Mouse (Mus musculus) ES-Bruce4 (cell line): Measurements from ENCODE around the gene Mreg. TPM values are rescaled to one million over a fixed set of nuclear protein-coding genes. Genes with fewer than 3 reads are reported as not detected.

ENCODE experiments used
- H3K27ac ChIP-seq: 2 replicates; pipeline ENCODE4 v1.5.1; 2012; ENCODE audit warnings: low read length, inconsistent platforms; ENCODE audit not compliant: insufficient read depth
- H3K27me3 ChIP-seq: 2 replicates; pipeline ENCODE4 v1.6.1; 2012; ENCODE audit warnings: mild to moderate bottlenecking, low read length, inconsistent platforms; ENCODE audit not compliant: control insufficient read depth, poor library complexity, insufficient read depth, severe bottlenecking
- H3K36me3 ChIP-seq: 2 replicates; pipeline ENCODE4 v1.6.1; 2012; ENCODE audit warnings: inconsistent platforms, mild to moderate bottlenecking, low read length, moderate library complexity; ENCODE audit not compliant: control insufficient read depth, poor library complexity, insufficient read depth, severe bottlenecking
- H3K4me1 ChIP-seq: one replicate; pipeline ENCODE4 v1.8.1; 2011; ENCODE audit warnings: low read length; ENCODE audit not compliant: control insufficient read depth, insufficient read depth
- H3K4me3 ChIP-seq: 2 replicates; pipeline ENCODE4 v1.5.1; 2011; ENCODE audit warnings: low read depth, mild to moderate bottlenecking, low read length
- H3K9ac ChIP-seq: 2 replicates; pipeline ENCODE4 v1.6.1; 2012; ENCODE audit warnings: low read depth, mild to moderate bottlenecking, inconsistent platforms; ENCODE audit not compliant: poor library complexity, severe bottlenecking
- H3K9me3 ChIP-seq: replicated peaks from 2 replicates; pipeline ENCODE4 v1.6.1; 2012; ENCODE audit warnings: mild to moderate bottlenecking, low read length, inconsistent platforms; ENCODE audit not compliant: control insufficient read depth, poor library complexity, insufficient read depth, severe bottlenecking
- CTCF ChIP-seq: IDR thresholded peaks from one replicate; pipeline ENCODE4 v1.8.1; 2011; ENCODE audit warnings: low read depth, low read length
- EP300 ChIP-seq: IDR thresholded peaks from 2 replicates; pipeline ENCODE4 v1.6.1; 2011; ENCODE audit warnings: low read depth, low read length; ENCODE audit not compliant: insufficient read depth
- POLR2A ChIP-seq: IDR thresholded peaks from one replicate; pipeline ENCODE4 v1.8.1; 2011; ENCODE audit warnings: low read length; ENCODE audit not compliant: insufficient read depth
- polyA plus RNA-seq: library from polyadenylated mRNA; stranded (reverse); fragments of >200 nt; gene quantifications from 2 replicates; pipeline ENCODE4 v1.2.4, GENCODE M21; 2011; ENCODE audit warnings: low read depth; ENCODE audit not compliant: missing spikeins, insufficient read depth, insufficient read length

Gene Mreg
- polyA plus RNA-seq, 1 experiment: 95.8 TPM

- peaks cover 14% of the 10 kb centered on the region for H3K4me1 ChIP-seq
- TF ChIP-seq EP300 (no peak), POLR2A (no peak)
- H3K9ac ChIP-seq: no peak overlapping the region; the same call in 1 of the 2 replicates
- peaks cover 10% of the 10 kb centered on the region; the same call in 1 of the 2 replicates for H3K36me3 ChIP-seq
- H3K27me3 ChIP-seq: no peaks in the 10 kb centered on the region
- H3K4me3 ChIP-seq: no peak overlapping the region
- no peak overlapping the region for H3K27ac ChIP-seq
- H3K9me3 ChIP-seq: no peaks in the 10 kb centered on the region
Measured at GRCm38 (mm10) chr1:72208095-72208494, 4.0 kb downstream of the Mreg start.

- H3K27ac ChIP-seq: peak overlapping the region; percentile 50
- H3K9me3 ChIP-seq: no peaks in the 10 kb centered on the region
- TF ChIP-seq CTCF: no peak
- TF ChIP-seq EP300: peak; percentile 96
- no peak overlapping the region for H3K4me3 ChIP-seq
- peaks cover 21% of the 10 kb centered on the region for H3K4me1 ChIP-seq
- H3K36me3 ChIP-seq: peaks cover 10% of the 10 kb centered on the region; the same call in 1 of the 2 replicates
- H3K9ac ChIP-seq: no peak overlapping the region
- no peaks in the 10 kb centered on the region for H3K27me3 ChIP-seq
Measured at GRCm38 (mm10) chr1:72205113-72205512, 7.0 kb downstream of the Mreg start.

- Histone ChIP-seq H3K9ac (no peak overlapping the region), H3K36me3 (peaks cover 11% of the 10 kb centered on the region; the same call in 1 of the 2 replicates), H3K4me3 (no peak overlapping the region), H3K27me3 (no peaks in the 10 kb centered on the region), H3K9me3 (no peaks in the 10 kb centered on the region), H3K4me1 (peaks cover 21% of the 10 kb centered on the region), H3K27ac (no peak overlapping the region)
- no peak for TF ChIP-seq EP300
- no peak for TF ChIP-seq CTCF
- TF ChIP-seq POLR2A: no peak
Measured at GRCm38 (mm10) chr1:72203204-72203603, 8.9 kb downstream of the Mreg start.

GRCm38 (mm10) chr1:72202705-72203104, 9.4 kb downstream of the Mreg start:
- Histone ChIP-seq H3K9ac (no peak overlapping the region), H3K9me3 (no peaks in the 10 kb centered on the region), H3K4me1 (peaks cover 21% of the 10 kb centered on the region), H3K27me3 (no peaks in the 10 kb centered on the region), H3K4me3 (no peak overlapping the region), H3K36me3 (peaks cover 11% of the 10 kb centered on the region; the same call in 1 of the 2 replicates), H3K27ac (no peak overlapping the region)
- TF ChIP-seq CTCF: no peak
- TF ChIP-seq EP300: no peak
- no peak for TF ChIP-seq POLR2A

- Histone ChIP-seq H3K27me3 (no peaks in the 10 kb centered on the region), H3K4me3 (no peak overlapping the region), H3K9ac (no peak overlapping the region), H3K36me3 (peaks cover 11% of the 10 kb centered on the region; the same call in 1 of the 2 replicates), H3K9me3 (no peaks in the 10 kb centered on the region), H3K4me1 (peaks cover 19% of the 10 kb centered on the region), H3K27ac (no peak overlapping the region)
- TF ChIP-seq POLR2A: no peak
- no peak for TF ChIP-seq EP300
- TF ChIP-seq CTCF: no peak
Measured at GRCm38 (mm10) chr1:72202068-72202467, 10.0 kb downstream of the Mreg start.

GRCm38 (mm10) chr1:72201126-72201525, 11.0 kb downstream of the Mreg start:
- Histone ChIP-seq H3K9me3 (no peaks in the 10 kb centered on the region), H3K36me3 (peaks cover 17% of the 10 kb centered on the region), H3K4me3 (no peak overlapping the region), H3K4me1 (peaks cover 17% of the 10 kb centered on the region), H3K9ac (no peak overlapping the region), H3K27ac (no peak overlapping the region), H3K27me3 (no peaks in the 10 kb centered on the region)
- TF ChIP-seq CTCF (no peak), EP300 (no peak), POLR2A (no peak)
